Mouse (Mus musculus) cerebellum, postnatal 14 days (tissue): ENCODE measurements at regions not wholly inside any gene's neighbourhood (a gene's known extent, or its start where the extent isn't known, plus 50 kb on each side); places are given as distances from the start of the nearest gene placed in this dataset.
A peak's percentile ranks its signal among the peaks of the same experiment; 100 is the strongest.

ENCODE experiments used
- DNase-seq, 2 experiments: peaks; one replicate each; pipeline ENCODE4 v3.0.0; 2021; ENCODE audit warnings: mixed read lengths in 2 of 2

GRCm38 (mm10) chr10:91734691-91735090 lies 553.6 kb upstream of the Tmpo start:
- peak in 1 of 2 experiments; percentile 25 for DNase-seq

DNA sequence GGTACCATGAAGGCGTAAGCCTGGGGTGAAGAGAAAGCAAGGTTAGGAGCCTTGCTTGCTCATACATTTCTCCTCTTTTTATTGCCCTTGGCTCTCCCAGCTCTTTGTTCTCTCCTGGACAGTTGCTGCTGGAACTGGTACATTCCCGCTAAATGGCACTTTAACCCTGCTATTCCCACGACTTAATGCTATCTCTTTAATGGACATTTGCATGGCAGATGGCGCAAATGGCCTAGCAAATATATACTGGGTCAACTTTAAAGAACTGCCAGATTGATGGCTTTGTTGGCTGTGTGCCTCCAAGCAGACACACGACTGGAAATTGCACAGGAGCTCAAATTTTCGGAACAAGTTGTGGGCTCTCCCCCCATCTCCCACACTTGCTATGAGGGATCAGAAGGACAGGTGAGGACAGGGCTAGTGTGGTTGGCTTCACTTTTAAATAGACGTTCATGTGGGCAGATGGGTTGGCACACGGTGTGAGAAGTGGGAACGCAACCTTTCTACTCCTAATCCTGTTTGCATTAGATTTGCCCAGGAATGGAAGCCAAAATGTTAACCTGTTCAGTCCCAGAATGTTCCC lies 551.0 kb upstream of the Tmpo start:
- DNase-seq: peak; percentile 23 to 49

DNA sequence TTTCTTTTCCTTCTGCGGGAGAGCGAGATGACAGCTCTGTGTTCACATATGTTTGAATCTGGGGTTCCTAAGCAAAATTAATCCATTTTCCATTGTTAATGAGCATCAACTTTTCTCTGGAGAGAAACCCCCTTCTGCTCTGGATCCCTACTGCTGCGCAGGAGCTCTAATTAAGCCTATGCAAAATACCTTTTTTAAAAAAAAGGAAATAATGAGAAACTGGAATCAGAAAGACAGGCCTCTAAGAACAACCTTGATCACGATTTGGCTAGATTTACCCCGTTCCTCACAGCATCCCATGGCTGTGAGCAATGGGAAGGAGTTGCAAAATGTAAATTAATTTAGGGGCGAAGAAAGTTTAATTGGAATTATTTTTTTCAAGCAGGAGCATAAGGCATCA lies 548.9 kb upstream of the Tmpo start:
- no peak for DNase-seq

DNA sequence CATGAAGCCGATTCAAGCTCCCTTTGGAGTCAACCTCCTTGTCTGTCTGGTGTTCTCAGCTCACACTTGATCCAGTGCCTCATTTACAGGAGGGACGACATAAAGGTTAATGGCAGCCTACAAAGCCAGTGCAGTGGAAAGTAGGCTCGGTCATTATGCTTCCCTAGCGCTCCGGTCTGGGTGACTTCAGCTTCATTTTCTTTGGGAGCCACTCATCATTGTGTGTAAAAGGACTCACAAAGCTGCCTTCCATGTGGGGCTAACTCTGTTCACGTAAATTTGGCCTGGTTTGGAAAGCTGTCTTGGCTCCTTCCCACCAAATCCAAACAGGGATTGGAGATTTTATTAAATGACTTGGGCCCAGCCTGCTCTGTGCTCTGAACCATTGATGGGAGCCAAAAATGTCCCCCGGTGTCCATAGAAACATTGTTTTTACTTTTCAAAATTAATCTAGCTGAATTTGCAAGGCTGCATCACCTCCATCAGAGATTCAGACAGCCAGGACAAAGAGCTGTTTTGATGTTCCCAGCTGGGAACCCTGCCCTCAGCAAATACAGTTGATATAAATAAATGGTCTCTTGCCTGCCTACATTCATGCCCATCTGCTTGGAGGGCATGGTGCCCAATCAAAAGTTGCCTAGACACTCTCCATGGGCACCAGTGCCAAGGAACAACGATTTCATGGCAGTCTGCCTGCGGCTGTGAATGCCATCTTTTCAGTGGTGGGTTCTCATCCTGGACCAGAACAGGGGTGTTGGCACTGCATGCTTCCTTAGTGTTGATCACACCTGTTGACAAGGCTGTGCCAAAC lies 538.7 kb upstream of the Tmpo start:
- peak; percentile 97 to 99 for DNase-seq

- DNase-seq: no peak
Measured at GRCm38 (mm10) chr10:91716604-91717003, 535.5 kb upstream of the Tmpo start.

- DNase-seq: peak; percentile 61 to 65
Measured at GRCm38 (mm10) chr10:91714648-91715047, 533.5 kb upstream of the Tmpo start.

- no peak for DNase-seq
Measured at GRCm38 (mm10) chr10:91713529-91713928, 532.4 kb upstream of the Tmpo start.

- DNase-seq: peak; percentile 56 to 65
Measured at GRCm38 (mm10) chr10:91706816-91707215, 525.7 kb upstream of the Tmpo start.

DNA sequence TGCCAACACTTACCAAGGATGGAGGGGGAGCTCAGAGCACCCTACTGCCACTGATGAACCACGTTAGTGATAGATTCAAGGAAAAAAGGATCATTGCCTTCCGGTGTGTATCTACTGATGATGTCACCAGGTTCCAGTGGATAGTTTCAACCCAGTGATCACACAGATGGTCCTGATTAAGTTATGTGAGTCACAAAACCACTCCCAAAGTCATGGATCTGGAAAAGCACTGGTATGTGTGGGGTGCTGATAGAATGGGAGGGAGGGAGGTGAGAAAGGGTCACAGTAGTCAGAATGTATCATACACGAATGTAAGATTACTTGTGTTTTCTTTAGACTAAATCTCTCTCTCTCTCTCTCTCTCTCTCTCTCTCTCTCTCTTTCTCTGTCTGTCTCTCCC lies 523.6 kb upstream of the Tmpo start:
- DNase-seq: no peak

- DNase-seq: no peak
Measured at GRCm38 (mm10) chr10:91701822-91702221, 520.7 kb upstream of the Tmpo start.

GRCm38 (mm10) chr10:91686082-91686618 lies 505.0 kb upstream of the Tmpo start:
- DNase-seq: no peak

GRCm38 (mm10) chr10:91685164-91686027 lies 504.3 kb upstream of the Tmpo start:
- peak; percentile 6 to 7 for DNase-seq

GRCm38 (mm10) chr10:91679641-91680040 lies 498.5 kb upstream of the Tmpo start:
- no peak for DNase-seq

GRCm38 (mm10) chr10:91637911-91638310 lies 456.8 kb upstream of the Tmpo start:
- DNase-seq: no peak

DNA sequence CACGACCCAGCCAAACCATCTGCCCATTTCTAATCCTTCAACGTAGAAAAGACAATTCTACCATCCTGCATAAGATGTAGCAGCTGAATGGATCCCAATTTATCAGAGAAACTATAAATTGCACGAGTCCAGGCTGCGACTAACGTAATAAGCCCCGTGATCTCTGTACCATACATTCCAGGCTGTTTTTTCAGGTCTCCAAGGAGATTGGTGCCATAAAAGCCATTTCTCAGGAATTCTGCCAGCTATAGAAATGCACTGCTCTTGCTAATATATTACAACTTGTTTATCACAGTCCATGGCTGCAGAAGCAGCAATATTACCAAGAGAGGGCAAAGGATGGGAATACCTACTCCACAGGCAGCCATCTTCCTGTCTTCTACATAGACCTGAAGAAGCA lies 447.6 kb upstream of the Tmpo start:
- DNase-seq: no peak

GRCm38 (mm10) chr10:91622281-91622680 lies 441.2 kb upstream of the Tmpo start:
- DNase-seq: peak; percentile 59 to 72

- DNase-seq: no peak
Measured at GRCm38 (mm10) chr10:91613794-91614479, 432.8 kb upstream of the Tmpo start.

GRCm38 (mm10) chr10:91612052-91612451 lies 430.9 kb upstream of the Tmpo start:
- DNase-seq: no peak

GRCm38 (mm10) chr10:91594891-91595290 lies 413.8 kb upstream of the Tmpo start:
- no peak for DNase-seq

GRCm38 (mm10) chr10:91593378-91593777 lies 412.3 kb upstream of the Tmpo start:
- DNase-seq: no peak

DNA sequence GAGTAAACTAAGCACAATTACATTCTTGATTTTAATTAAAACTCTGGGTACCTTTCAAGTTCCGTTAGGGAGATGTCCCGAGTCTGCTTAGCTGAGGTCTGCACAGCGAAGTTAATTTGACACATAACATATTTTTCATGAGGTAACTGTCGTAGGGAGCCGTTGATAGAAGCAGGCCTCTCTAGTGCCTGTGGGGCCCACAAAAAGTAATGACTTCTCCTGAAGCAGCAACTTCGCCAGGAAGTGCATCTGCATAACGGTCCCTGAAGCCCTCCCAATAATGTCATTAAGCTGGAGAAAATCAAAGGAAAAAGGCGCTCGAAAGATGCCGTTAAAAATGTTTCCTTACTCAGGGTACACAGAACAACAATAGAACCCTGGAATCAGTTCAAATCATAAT lies 410.7 kb upstream of the Tmpo start:
- peak in 1 of 2 experiments; percentile 23 for DNase-seq

DNA sequence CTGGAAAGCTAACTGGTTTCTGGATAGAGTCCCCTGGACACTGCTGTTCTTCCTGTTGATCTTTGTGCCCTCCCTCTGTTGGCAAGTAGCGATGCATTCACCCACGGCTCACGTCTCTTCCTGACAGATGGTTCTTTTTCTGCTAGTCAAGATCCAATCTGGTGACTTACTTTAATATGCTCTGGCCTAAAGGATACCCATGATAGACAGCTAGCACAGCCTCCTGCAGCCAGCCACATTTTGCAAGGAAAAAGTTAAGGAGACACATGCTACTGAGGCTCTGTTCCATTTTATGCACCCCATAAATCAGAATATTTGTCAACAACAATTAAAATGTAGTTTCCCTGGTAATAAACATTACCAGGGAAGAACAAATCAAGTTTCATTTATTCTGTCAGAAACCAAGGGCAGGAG lies 410.3 kb upstream of the Tmpo start:
- peak; percentile 44 to 77 for DNase-seq

DNA sequence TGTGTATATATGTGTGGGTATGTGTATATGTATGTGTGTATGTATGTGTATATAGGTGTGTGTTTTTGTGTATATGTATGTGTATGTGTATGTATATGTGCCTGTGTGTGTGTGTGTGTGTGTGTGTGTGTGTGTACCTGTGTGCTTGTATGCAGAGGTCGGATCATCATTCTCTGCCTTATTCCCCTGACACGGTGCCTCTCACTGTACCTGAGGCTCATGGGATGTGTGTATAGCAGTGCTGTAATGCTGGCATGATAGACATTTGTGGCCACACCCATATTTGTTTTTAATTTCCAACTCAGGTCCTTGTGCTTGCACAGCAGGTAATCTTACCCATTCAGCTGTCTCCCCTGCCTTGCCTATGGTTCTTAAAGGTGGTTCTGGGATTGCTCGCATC lies 402.1 kb upstream of the Tmpo start:
- DNase-seq: no peak
